Mouse (Mus musculus): Measurements from ENCODE around the gene Atg5. TPM values are rescaled to one million over a fixed set of nuclear protein-coding genes. Genes with fewer than 3 reads are reported as not detected.
A peak's percentile ranks its signal among the peaks of the same experiment; 100 is the strongest.

Atg5 gene
- polyA plus RNA-seq, 1 experiment from 2014 or later = 49.2 TPM

GRCm38 (mm10) chr10:44357316-44357715 is 89.2 kb downstream of the Atg5 start:
- 18% methylated on average over 13 of the region's 13 CpGs for WGBS
- Histone ChIP-seq H3K9ac (no peak overlapping the region), H3K4me2 (replicated peaks) (no peak overlapping the region), H3K9me3 (no peaks in the 10 kb centered on the region), H3K27me3 (no peaks in the 10 kb centered on the region), H3K4me3 (no peak overlapping the region), H3K27ac (no peak overlapping the region), H3K4me1 (0 out of 2 replicates have a peak, but pooled peaks cover 3% of the 10 kb centered on the region), H3K36me3 (no peaks in the 10 kb centered on the region)
- no peak for ATAC-seq (ENCODE audit: insufficient number of reproducible peaks, insufficient read depth, low FRiP score, low TSS enrichment)

- WGBS = 74% methylated on average over 6 of the region's 6 CpGs
- no peak for ATAC-seq (ENCODE audit: insufficient number of reproducible peaks, insufficient read depth, low FRiP score, low TSS enrichment)
- H3K27me3 ChIP-seq = no peaks in the 10 kb centered on the region
- 0 out of 2 replicates have a peak, but pooled peaks cover 3% of the 10 kb centered on the region for H3K4me1 ChIP-seq
- H3K9ac ChIP-seq = no peak overlapping the region
- H3K9me3 ChIP-seq = no peaks in the 10 kb centered on the region
- H3K27ac ChIP-seq = no peak overlapping the region
- no peak overlapping the region for H3K4me2 ChIP-seq (replicated peaks)
- H3K4me3 ChIP-seq = no peak overlapping the region
- H3K36me3 ChIP-seq = no peaks in the 10 kb centered on the region
Measured at GRCm38 (mm10) chr10:44358816-44359215, 90.7 kb downstream of the Atg5 start.

- H3K9me3 ChIP-seq = no peaks in the 10 kb centered on the region
- 82% methylated on average over 11 of the region's 11 CpGs for WGBS
- no peak overlapping the region for H3K4me3 ChIP-seq
- ATAC-seq (ENCODE audit: insufficient number of reproducible peaks, insufficient read depth, low FRiP score, low TSS enrichment) = no peak
- H3K27ac ChIP-seq = no peak overlapping the region
- H3K36me3 ChIP-seq = no peaks in the 10 kb centered on the region
- H3K4me2 ChIP-seq (replicated peaks) = no peak overlapping the region
- no peaks in the 10 kb centered on the region for H3K27me3 ChIP-seq
- H3K4me1 ChIP-seq = peaks cover 6% of the 10 kb centered on the region; the same call in 1 of the 2 replicates
- 0 out of 2 replicates have a peak overlapping the region, but pooled peaks have one; percentile 19 for H3K9ac ChIP-seq
Measured at GRCm38 (mm10) chr10:44360632-44361031, 92.5 kb downstream of the Atg5 start.

- H3K4me3 ChIP-seq = no peak overlapping the region
- H3K27me3 ChIP-seq = no peaks in the 10 kb centered on the region
- no peak overlapping the region for H3K9ac ChIP-seq
- H3K4me2 ChIP-seq (replicated peaks) = no peak overlapping the region
- 74% methylated on average over 5 of the region's 5 CpGs for WGBS
- H3K27ac ChIP-seq = no peak overlapping the region
- no peaks in the 10 kb centered on the region for H3K36me3 ChIP-seq
- H3K9me3 ChIP-seq = no peaks in the 10 kb centered on the region
- ATAC-seq (ENCODE audit: insufficient number of reproducible peaks, insufficient read depth, low FRiP score, low TSS enrichment) = no peak
- peaks cover 3% of the 10 kb centered on the region; the same call in 1 of the 2 replicates for H3K4me1 ChIP-seq
Measured at GRCm38 (mm10) chr10:44362435-44362834, 94.3 kb downstream of the Atg5 start.

GRCm38 (mm10) chr10:44362846-44363245 is 94.7 kb downstream of the Atg5 start:
- Histone ChIP-seq H3K4me1 (peaks cover 3% of the 10 kb centered on the region; the same call in 1 of the 2 replicates), H3K4me3 (no peak overlapping the region), H3K36me3 (no peaks in the 10 kb centered on the region), H3K9ac (no peak overlapping the region), H3K4me2 (replicated peaks) (no peak overlapping the region), H3K27me3 (no peaks in the 10 kb centered on the region), H3K27ac (no peak overlapping the region), H3K9me3 (no peaks in the 10 kb centered on the region)
- 85% methylated on average over 9 of the region's 9 CpGs for WGBS
- ATAC-seq (ENCODE audit: insufficient number of reproducible peaks, insufficient read depth, low FRiP score, low TSS enrichment) = no peak

- peaks cover 3% of the 10 kb centered on the region; the same call in 1 of the 2 replicates for H3K4me1 ChIP-seq
- ATAC-seq (ENCODE audit: insufficient number of reproducible peaks, insufficient read depth, low FRiP score, low TSS enrichment) = no peak
- H3K9me3 ChIP-seq = no peaks in the 10 kb centered on the region
- no peak overlapping the region for H3K4me3 ChIP-seq
- H3K36me3 ChIP-seq = no peaks in the 10 kb centered on the region
- H3K27me3 ChIP-seq = no peaks in the 10 kb centered on the region
- H3K4me2 ChIP-seq (replicated peaks) = no peak overlapping the region
- H3K27ac ChIP-seq = no peak overlapping the region
- no peak overlapping the region for H3K9ac ChIP-seq
- WGBS = 84% methylated on average over 2 of the region's 2 CpGs
Measured at GRCm38 (mm10) chr10:44366186-44366585, 98.0 kb downstream of the Atg5 start.

- ATAC-seq (ENCODE audit: insufficient number of reproducible peaks, insufficient read depth, low FRiP score, low TSS enrichment) = no peak
- Histone ChIP-seq H3K4me2 (replicated peaks) (no peak overlapping the region), H3K27ac (no peak overlapping the region), H3K4me3 (no peak overlapping the region), H3K36me3 (no peaks in the 10 kb centered on the region), H3K9ac (no peak overlapping the region), H3K27me3 (no peaks in the 10 kb centered on the region), H3K9me3 (no peaks in the 10 kb centered on the region), H3K4me1 (peaks cover 3% of the 10 kb centered on the region; the same call in 1 of the 2 replicates)
- WGBS = 88% methylated on average over 12 of the region's 12 CpGs
Measured at GRCm38 (mm10) chr10:44367043-44367442, 98.9 kb downstream of the Atg5 start.

- H3K9me3 ChIP-seq = no peaks in the 10 kb centered on the region
- peaks cover 3% of the 10 kb centered on the region; the same call in 1 of the 2 replicates for H3K4me1 ChIP-seq
- H3K27ac ChIP-seq = no peak overlapping the region
- no peak overlapping the region for H3K9ac ChIP-seq
- 69% methylated on average over 12 of the region's 13 CpGs for WGBS
- no peak overlapping the region for H3K4me3 ChIP-seq
- H3K36me3 ChIP-seq = no peaks in the 10 kb centered on the region
- no peak overlapping the region for H3K4me2 ChIP-seq (replicated peaks)
- no peak for ATAC-seq (ENCODE audit: insufficient number of reproducible peaks, insufficient read depth, low FRiP score, low TSS enrichment)
- no peaks in the 10 kb centered on the region for H3K27me3 ChIP-seq
Measured at GRCm38 (mm10) chr10:44368596-44368995, 100.4 kb downstream of the Atg5 start.

- no peaks in the 10 kb centered on the region for H3K9me3 ChIP-seq
- H3K4me2 ChIP-seq (replicated peaks) = no peak overlapping the region
- ATAC-seq (ENCODE audit: insufficient number of reproducible peaks, insufficient read depth, low FRiP score, low TSS enrichment) = no peak
- no peaks in the 10 kb centered on the region for H3K36me3 ChIP-seq
- no peaks in the 10 kb centered on the region for H3K4me1 ChIP-seq
- H3K27me3 ChIP-seq = no peaks in the 10 kb centered on the region
- no peak overlapping the region for H3K27ac ChIP-seq
- H3K9ac ChIP-seq = no peak overlapping the region
- 60% methylated on average over 6 of the region's 6 CpGs for WGBS
- H3K4me3 ChIP-seq = no peak overlapping the region
Measured at GRCm38 (mm10) chr10:44370666-44371065, 102.5 kb downstream of the Atg5 start.

GRCm38 (mm10) chr10:44372210-44372609 is 104.1 kb downstream of the Atg5 start:
- no peak overlapping the region for H3K27ac ChIP-seq
- no peak overlapping the region for H3K4me3 ChIP-seq
- H3K9me3 ChIP-seq = no peaks in the 10 kb centered on the region
- no peaks in the 10 kb centered on the region for H3K36me3 ChIP-seq
- H3K4me1 ChIP-seq = no peaks in the 10 kb centered on the region
- no peak for ATAC-seq (ENCODE audit: insufficient number of reproducible peaks, insufficient read depth, low FRiP score, low TSS enrichment)
- no peak overlapping the region for H3K4me2 ChIP-seq (replicated peaks)
- H3K27me3 ChIP-seq = no peaks in the 10 kb centered on the region
- H3K9ac ChIP-seq = no peak overlapping the region
- WGBS = 83% methylated on average over 3 of the region's 3 CpGs

GRCm38 (mm10) chr10:44374678-44375077 is 106.5 kb downstream of the Atg5 start:
- Histone ChIP-seq H3K4me1 (no peaks in the 10 kb centered on the region), H3K4me3 (no peak overlapping the region), H3K27me3 (no peaks in the 10 kb centered on the region), H3K4me2 (replicated peaks) (no peak overlapping the region), H3K27ac (no peak overlapping the region), H3K36me3 (no peaks in the 10 kb centered on the region), H3K9ac (no peak overlapping the region), H3K9me3 (no peaks in the 10 kb centered on the region)
- no peak for ATAC-seq (ENCODE audit: insufficient number of reproducible peaks, insufficient read depth, low FRiP score, low TSS enrichment)
- WGBS = 70% methylated on average over 2 of the region's 2 CpGs

GRCm38 (mm10) chr10:44375501-44375900 is 107.3 kb downstream of the Atg5 start:
- Histone ChIP-seq H3K27me3 (no peaks in the 10 kb centered on the region), H3K4me2 (replicated peaks) (no peak overlapping the region), H3K9ac (no peak overlapping the region), H3K4me1 (peaks cover 6% of the 10 kb centered on the region), H3K36me3 (no peaks in the 10 kb centered on the region), H3K27ac (no peak overlapping the region), H3K9me3 (no peaks in the 10 kb centered on the region), H3K4me3 (no peak overlapping the region)
- WGBS = 100% methylated on average over 1 of the region's 1 CpGs
- no peak for ATAC-seq (ENCODE audit: insufficient number of reproducible peaks, insufficient read depth, low FRiP score, low TSS enrichment)

GRCm38 (mm10) chr10:44377821-44378220 is 109.7 kb downstream of the Atg5 start:
- Histone ChIP-seq H3K4me1 (peaks cover 21% of the 10 kb centered on the region), H3K9me3 (no peaks in the 10 kb centered on the region), H3K4me2 (replicated peaks) (no peak overlapping the region), H3K36me3 (no peaks in the 10 kb centered on the region), H3K27me3 (no peaks in the 10 kb centered on the region), H3K4me3 (no peak overlapping the region), H3K9ac (no peak overlapping the region), H3K27ac (no peak overlapping the region)
- ATAC-seq (ENCODE audit: insufficient number of reproducible peaks, insufficient read depth, low FRiP score, low TSS enrichment) = no peak
- WGBS = 77% methylated on average over 5 of the region's 5 CpGs
